Mouse (Mus musculus) heart, postnatal 25 days (tissue): ENCODE results near the gene Atp5b. TPM values are rescaled to one million over a fixed set of nuclear protein-coding genes. Genes with fewer than 3 reads are reported as not detected.

ENCODE experiments used
- DNase-seq: peaks from one replicate; pipeline ENCODE4 v3.0.0; 2022; ENCODE audit warnings: low spot score
- intact Hi-C: fragments of 180-260 bp; cut with DNase I; formaldehyde crosslinking; loops from one replicate; pipeline ENCODE4 v1.15.1; 2025
- total RNA-seq, 2 experiments: library from RNA; stranded (reverse); gene quantifications; 2 replicates each; pipeline ENCODE4 v1.2.3; 2021

The Atp5b gene
- total RNA-seq, 2 experiments from 2014 or later: 9,293 to 9,309 TPM

DNA sequence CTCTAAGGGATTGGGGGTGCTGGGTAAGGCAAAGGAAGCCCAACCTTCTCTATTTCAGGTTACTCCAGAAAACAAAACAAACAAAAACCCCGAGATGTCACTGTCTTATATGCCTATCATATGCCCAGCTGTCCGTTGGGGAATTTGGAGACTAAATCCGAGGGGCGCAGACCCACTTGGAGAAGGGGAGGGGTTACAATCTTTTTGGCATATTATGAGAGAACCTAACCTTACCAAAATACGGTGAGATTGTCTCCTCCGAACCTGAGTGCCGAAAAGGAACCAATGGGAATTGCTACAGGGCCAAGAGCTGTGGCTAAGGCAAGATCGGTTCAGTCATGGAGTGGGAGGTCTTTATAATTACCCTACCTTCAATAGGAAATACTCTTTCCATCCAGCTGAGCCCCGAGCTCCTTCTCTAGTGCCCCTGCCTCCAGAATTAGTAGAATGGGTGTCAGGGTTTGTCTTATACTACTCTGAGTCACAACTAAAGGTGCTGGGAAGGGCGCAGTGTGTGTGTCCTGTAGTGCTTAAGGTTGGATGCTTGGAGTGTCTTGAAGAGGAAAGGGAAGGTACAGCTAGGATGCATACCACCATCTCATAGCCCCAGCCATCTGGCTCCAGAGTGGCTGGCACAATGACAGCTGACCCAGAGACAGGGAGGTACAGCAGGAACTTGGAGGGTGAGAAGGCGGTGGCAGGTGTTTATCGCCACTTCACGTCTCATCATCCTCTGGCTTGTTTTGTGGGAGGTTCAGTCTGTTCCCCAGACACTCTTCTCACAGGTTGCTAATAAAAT is 10.6 kb downstream of the Atp5b start:
- intact Hi-C loops: no loop called here
- no peak for DNase-seq

DNA sequence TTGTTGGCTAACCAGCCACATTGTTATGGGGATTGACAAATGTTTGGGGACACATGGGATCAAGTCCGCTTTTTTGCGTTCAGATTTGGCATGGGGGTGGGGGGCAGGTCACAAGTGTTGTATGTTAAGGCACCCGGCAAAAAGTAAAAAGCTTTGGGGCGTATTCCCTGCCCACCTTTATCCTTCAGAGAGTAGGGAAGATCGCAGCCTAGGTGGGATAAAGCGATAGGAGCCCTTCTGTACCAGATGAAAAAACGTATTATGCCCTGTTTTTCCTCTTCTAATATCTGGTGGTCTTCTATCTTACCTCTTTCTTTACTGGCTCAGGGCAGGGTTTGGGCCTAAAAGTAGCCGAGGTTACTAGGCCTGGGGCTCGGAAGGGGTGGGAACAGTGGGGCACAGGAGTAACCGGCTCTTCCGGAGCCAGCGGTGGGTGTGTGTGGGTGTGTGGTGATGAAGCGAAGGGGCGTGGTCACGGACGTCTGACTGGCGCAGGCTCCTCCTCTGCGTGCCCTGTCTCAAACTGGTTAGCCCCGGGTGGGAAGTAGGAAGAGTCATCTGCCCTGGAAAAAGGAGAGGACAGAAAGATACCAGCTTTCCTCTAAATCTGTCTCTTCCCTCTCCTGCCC is 11.4 kb downstream of the Atp5b start:
- intact Hi-C loops: no loop called here
- peak; percentile 79 for DNase-seq

DNA sequence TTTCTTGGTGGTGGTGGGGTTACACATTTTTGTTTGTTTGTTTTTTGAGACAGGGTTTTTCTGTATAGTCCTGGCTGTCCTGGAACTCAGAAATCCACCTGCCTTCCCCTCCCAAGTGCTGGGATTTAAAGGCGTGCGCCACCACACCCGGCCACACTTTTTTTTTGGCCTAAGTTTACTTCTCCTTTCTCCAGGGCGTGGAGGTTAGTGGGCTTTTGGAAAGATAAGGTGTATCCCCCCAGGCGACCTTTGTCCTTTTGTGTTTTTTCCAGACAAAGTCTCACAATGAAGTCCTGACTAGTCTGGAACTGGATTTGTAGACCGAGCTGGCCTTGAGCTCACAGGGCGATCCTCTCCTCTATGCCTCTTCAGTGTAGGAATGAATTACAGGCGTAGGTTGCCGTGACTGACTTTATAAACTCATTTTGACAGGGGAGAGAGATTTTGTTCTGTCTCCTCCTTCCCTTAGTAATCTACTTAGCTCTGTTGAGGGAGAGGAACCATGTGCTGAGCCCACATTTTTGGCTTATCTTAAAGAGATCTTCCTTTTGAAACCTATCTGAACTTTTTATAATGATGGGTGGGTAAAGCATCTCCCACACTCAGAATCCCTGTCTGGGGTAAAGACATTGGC is 12.0 kb downstream of the Atp5b start:
- DNase-seq: no peak
- intact Hi-C loops: loop anchor here (5.0 kb wide), 1 partner anchor 47 kb away; no protein-coding TSS in a partner anchor

DNA sequence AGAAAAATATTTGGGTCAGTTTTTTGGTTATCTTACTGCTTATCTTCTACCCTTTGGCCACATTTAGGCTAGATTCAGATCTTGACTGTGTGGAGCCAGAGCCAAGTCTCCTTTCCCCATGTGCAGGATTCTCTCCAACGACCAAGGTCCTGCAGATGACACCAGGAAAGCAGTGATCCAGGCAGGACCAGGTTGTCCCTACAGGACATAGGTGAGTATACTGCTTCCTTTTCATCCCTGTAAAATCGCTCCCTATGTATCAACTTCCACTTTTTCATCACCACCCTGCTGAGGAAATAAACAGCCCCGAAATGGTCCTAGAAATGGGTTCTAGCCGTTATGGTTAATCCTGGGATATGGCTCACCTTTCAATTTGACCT is 13.2 kb downstream of the Atp5b start:
- no peak for DNase-seq
- intact Hi-C loops: loop anchor here (2.0 to 5.0 kb wide), 2 partner anchors 46 to 80 kb away; no protein-coding TSS in a partner anchor

DNA sequence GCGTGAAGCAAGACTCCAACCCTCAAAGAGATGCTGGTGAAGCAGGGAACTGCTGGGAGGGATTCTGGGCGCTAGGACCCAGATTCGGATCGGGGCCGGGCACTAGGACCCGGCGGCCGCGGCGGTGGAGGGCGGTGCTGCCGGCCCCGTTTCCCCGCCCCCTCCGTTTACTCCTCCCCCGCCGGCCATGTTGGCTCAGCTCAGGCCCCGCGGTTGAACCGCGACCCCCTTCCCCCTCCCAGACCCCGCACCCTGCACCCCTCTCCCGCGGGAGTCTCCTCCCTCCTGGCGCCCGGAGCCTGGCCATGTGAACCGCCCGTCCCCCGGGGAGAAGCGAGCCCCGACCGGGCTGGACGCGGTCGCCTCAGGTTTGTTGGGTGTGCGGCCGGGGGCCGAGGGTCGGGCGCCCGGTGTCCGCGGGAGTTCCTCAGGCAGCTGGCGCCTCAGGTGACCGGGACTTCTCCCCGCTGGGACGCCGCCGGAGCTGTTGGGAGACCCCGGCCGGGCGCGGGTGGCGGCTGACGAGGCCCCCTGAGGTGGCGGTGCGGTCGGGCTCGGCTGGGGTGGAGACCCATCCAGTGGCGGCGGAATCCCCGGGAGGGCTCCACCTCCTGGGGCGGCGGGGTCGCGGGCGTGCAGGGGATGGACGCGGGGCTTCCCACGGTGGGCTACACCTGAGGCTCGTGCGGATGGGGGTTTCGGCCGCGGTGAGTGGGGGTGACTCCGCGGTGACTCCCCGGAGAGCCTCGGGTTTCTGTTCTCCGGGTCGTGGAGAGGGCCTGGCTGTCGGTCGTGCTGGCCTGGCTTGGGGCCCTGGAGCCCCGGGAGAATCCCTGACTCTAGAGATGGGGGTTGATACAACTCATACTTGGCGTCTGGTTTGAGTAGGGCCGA is 13.9 kb downstream of the Atp5b start:
- peak; percentile 46 for DNase-seq
- intact Hi-C loops: loop anchor here (2.0 to 5.0 kb wide), 2 partner anchors 45 to 80 kb away; no protein-coding TSS in a partner anchor

DNA sequence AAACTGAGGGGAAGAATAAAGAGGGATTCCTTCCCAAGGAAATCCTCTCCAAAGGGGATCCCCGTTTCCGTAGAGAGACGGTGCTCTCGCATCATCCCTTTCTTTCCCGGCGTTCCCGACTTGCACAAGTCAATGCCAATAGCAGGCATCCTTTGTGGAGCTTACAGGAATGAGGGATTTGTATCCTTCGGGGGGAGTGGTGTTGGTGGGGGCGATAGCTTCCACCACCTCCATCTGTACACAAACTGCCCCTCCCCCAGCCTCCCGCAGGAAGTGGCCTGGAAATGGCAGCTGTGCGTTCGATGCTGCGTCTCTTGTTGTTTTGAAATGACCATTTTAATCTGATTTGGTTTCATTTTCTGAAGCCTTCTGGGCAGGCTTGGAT is 14.5 kb downstream of the Atp5b start:
- intact Hi-C loops: loop anchor here (2.0 to 5.0 kb wide), 2 partner anchors 45 to 79 kb away; no protein-coding TSS in a partner anchor
- peak; percentile 32 for DNase-seq

DNA sequence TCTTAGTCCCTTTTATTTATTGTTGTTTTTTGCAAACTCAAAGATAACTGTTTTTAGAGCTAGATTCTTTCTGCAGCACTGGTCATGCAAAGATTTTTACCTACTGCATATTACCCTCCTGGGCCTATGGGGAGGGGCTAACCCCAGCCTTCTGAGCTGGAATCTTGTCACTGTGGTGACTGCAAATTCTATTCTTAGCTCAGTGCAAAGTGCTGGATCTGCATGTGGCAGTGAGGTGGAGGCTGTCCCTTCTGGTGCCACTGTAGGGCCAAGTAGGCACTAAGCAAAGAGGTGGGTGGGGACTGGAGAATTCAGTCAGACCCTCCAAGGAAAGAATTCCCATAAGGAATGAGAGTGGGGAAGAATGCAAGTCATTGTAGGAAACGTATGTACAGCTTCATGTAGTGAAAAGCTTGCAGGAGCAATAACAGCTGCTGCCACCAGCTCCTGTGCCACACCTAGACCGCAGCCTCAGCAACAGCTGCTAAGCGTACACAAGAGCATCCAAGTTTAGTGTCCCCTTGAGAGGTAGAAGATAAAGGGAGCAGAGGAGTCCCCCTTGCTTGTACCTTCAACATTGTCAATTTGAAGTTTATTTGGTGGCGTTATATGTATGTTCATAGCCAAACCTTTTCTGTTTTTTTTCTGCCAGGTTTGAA is 27.2 kb downstream of the Atp5b start:
- intact Hi-C loops: no loop called here
- no peak for DNase-seq

DNA sequence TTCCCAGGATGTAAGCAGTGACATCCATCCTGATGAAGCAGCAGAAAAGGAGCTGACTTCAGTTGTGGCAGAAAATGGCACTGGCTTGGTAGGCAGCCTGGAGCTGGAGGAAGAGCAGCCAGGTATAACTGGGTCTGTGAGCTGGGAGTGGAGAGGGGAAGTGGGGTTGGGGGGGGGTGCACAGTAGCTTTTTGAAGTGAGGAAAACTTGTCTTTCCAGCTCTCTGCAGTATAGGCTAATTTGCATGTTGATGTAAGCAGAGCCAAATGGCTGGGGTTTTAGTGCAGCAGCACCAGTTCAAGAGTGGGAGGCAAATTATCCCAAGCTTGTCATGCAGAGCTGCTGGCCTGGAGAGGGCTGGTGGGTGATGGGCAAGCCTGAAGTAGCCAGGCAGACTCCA is 28.2 kb downstream of the Atp5b start:
- intact Hi-C loops: no loop called here
- DNase-seq: no peak

DNA sequence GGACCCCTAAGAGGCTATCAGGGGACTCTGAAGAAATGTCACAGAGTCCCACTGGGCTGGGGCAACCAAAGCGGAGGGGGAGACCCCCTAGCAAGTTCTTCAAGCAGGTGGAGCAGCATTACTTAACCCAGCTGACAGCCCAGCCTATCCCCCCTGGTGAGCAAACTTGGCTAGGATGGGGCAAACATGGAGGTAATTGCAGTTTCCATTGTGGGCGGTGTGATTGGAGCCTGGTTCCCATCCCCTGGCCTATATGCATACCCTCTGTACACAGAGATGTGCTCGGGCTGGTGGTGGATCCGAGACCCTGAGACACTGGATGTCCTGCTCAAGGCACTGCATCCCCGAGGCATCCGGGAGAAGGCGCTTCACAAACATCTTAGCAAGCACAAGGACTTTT is 40.8 kb downstream of the Atp5b start:
- intact Hi-C loops: loop anchor here (10.0 kb wide), 1 partner anchor 361 kb away; no protein-coding TSS in a partner anchor
- no peak for DNase-seq

DNA sequence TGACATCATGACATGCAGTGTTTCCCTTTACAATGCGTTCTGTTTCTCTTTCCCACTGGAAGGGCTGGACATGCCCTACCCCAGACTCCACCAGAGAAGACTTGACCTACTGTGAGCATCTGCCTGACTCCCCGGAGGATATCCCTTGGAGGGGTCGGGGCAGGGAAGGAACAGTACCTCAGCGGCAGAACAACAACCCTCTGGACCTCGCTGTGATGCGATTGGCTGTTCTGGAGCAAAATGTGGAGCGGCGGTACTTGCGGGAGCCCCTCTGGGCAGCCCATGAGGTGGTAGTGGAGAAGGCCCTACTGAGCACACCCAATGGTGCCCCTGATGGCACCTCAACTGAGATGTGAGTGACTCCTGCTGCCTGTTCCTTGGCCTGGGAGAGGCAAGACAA is 41.8 kb downstream of the Atp5b start:
- no peak for DNase-seq
- intact Hi-C loops: loop anchor here (10.0 kb wide), 1 partner anchor 360 kb away; no protein-coding TSS in a partner anchor

DNA sequence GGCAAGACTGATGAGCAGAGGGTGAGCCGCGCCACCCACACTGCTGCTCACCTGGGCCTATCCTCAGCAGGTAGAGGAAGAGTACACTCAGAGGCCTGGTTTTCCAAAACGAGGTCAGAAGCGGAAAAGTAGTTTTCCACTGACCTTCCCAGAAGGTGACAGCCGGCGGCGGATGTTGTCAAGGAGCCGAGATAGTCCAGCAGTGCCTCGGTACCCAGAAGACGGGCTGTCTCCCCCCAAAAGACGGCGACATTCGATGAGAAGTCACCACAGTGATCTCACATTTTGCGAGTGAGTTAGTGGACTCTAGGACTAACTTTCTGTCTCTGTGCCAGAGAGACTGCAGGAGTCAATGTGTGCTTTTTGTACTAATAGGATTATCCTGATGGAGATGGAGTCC is 42.9 kb downstream of the Atp5b start:
- intact Hi-C loops: loop anchor here (10.0 kb wide), 1 partner anchor 359 kb away; no protein-coding TSS in a partner anchor
- DNase-seq: no peak

DNA sequence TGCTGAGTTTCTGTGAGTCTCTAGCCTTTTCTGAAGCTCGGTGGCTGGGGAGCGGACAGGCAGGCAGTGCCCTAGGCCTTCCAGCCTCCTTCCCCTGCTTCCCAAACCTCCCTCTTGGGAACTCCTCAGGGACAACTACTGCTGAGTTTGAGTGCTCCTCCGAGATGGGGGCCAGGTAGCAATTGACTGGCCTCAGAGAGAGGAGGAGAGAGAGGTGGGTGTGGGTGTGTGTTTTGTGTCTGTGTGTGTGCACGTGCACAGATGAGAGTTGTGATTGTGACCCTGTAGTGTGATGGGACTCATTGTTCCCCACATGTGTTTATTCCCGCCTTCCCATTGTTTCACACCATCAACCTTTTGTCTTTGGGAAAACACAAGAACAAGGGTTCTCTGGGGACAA is 44.4 kb downstream of the Atp5b start:
- intact Hi-C loops: loop anchor here (10.0 kb wide), 1 partner anchor 357 kb away; no protein-coding TSS in a partner anchor
- DNase-seq: no peak

DNA sequence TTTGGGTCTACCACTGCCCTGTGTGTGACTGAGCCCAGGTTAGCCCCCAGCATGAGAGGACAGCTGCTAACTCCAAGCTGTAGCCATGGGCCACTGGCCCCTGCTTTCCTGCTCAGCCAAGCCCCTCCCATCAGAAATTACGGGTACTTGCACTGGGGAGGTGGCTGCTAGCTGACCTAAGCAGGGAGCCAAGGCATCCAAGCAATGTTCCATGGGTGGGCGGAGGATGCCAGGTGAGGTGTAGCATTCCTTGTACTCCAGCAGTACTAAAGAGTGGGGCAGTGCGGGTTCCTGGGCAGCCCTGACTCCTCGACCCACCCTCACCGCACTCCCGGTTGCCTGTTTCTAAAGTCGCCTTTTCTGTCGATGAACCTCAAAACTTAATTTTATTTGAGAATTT is 45.1 kb downstream of the Atp5b start:
- intact Hi-C loops: loop anchor here (10.0 kb wide), 1 partner anchor 357 kb away; no protein-coding TSS in a partner anchor
- no peak for DNase-seq

DNA sequence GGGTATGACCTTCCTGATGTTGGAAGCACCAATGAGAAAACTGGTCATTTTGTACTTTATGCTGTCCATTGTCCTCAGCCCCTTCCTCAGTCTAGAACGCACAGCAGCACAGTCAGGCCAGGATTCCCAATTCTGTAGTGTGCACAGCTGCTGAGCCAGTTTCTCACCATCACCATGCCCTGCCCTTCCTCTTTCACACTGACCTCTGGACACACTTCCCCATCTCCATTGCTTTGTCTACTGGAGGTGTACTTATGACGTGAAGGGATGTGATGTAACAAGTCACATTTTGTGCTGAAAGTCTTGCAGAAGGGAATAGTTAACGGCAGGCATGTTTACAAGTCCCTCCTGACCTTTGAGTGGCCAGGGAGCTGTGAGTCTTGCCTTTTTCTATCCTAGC is 48.2 kb downstream of the Atp5b start:
- DNase-seq: no peak
- intact Hi-C loops: loop anchor here (10.0 kb wide), 1 partner anchor 154 kb away; no protein-coding TSS in a partner anchor

DNA sequence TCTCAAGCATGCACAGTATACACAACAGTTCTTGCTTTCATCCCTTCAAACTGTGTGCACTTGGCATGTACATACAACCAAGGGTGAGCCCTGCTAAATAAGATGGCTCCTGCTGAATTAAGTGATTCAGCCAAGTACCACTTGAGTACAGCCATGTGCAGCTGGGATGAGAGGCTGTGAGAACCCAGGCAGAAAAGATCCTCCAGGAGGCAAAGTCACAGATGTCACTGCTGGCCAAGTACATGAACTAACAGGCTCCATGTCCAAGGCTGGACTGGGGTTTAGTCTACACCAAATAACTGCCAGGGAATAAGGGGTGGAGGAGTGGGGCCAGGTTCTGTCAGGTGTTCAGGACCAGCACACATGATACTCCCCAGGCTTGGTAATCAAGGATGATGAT is 48.7 kb downstream of the Atp5b start:
- DNase-seq: no peak
- intact Hi-C loops: loop anchor here (10.0 kb wide), 1 partner anchor 153 kb away; no protein-coding TSS in a partner anchor

DNA sequence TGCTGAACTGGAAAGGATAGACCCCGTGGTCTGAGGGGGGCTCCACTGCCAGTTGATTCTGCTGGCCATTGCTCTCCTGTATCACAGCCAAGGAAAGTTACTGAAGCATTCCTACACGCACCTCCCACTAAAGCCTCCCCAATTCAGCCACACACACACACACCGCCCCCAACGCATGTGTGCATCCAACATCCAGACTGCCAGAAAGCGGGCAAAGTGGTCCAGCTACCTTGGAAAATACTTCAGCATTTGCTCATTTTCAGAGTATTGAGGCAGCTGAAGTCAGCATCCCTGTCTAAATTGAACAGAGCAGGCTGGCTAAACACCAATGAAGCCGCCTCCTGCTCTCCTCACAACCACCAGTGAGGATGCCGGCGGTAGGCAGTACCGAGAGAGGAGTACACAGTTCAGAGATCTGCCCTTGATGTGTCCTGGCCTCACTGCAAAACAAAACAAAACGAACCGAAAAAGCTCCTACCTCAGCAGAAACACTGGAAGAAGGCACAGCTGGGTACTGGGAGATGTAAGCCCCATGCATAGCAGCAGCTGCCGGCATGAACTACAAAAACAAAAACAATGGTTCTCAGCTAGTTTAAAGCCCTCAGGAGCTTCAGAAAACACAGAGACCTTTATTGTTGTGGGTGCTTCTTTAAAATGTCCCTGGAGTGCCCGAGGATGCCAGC is 50.7 kb downstream of the Atp5b start:
- intact Hi-C loops: loop anchor here (10.0 kb wide), 1 partner anchor 151 kb away; no protein-coding TSS in a partner anchor
- no peak for DNase-seq

DNA sequence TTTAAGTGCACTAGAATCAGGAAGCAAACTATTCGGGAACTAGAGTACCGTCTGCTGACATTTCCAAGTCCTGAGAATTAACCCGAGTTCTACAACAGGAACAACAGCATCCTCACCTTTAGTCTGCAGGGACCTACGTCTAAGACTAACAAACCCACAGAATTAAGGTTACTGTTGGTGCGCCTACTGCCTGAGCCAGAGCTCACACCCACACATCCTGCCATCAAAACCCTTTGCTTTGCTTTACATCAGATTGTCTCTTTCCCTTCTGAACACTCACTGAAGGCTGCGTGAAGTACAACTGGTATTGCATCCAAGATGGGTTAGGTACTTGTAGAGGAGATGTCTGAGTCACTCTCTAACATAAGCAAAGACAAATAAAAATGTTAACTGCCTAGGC is 52.3 kb downstream of the Atp5b start:
- DNase-seq: no peak
- intact Hi-C loops: loop anchor here (10.0 kb wide), 1 partner anchor 149 kb away; no protein-coding TSS in a partner anchor
